Mouse (Mus musculus): ENCODE measurements around the gene Pde10a.

Gene Pde10a

GRCm38 (mm10) chr17:8892193-8892985 lies 367.2 kb downstream of the Pde10a start:
- DNase-seq (ENCODE audit: low spot score), result no peak

- DNase-seq (ENCODE audit: low spot score), result no peak
Measured at GRCm38 (mm10) chr17:8895991-8896390, 370.8 kb downstream of the Pde10a start.

GRCm38 (mm10) chr17:8897749-8898148 lies 372.6 kb downstream of the Pde10a start:
- DNase-seq (ENCODE audit: low spot score), result no peak

GRCm38 (mm10) chr17:8898221-8898620 lies 373.0 kb downstream of the Pde10a start:
- DNase-seq (ENCODE audit: low spot score), result no peak

GRCm38 (mm10) chr17:8899212-8899611 lies 374.0 kb downstream of the Pde10a start:
- DNase-seq (ENCODE audit: low spot score), result no peak

GRCm38 (mm10) chr17:8903555-8904283 lies 378.5 kb downstream of the Pde10a start:
- DNase-seq (ENCODE audit: low spot score), result no peak

GRCm38 (mm10) chr17:8910571-8910970 lies 385.4 kb downstream of the Pde10a start:
- no peak for DNase-seq (ENCODE audit: low spot score)

- no peak for DNase-seq (ENCODE audit: low spot score)
Measured at GRCm38 (mm10) chr17:8912933-8913332, 387.8 kb downstream of the Pde10a start.

GRCm38 (mm10) chr17:8915693-8916092 lies 390.5 kb downstream of the Pde10a start:
- no peak for DNase-seq (ENCODE audit: low spot score)

GRCm38 (mm10) chr17:8923074-8923473 lies 397.9 kb downstream of the Pde10a start:
- DNase-seq (ENCODE audit: low spot score), result no peak

GRCm38 (mm10) chr17:8923727-8924126 lies 398.6 kb downstream of the Pde10a start:
- DNase-seq (ENCODE audit: low spot score), result no peak

GRCm38 (mm10) chr17:8925819-8926383 lies 400.7 kb downstream of the Pde10a start:
- DNase-seq (ENCODE audit: low spot score), result no peak

- no peak for DNase-seq (ENCODE audit: low spot score)
Measured at GRCm38 (mm10) chr17:8928560-8928959, 403.4 kb downstream of the Pde10a start.

- no peak for DNase-seq (ENCODE audit: low spot score)
Measured at GRCm38 (mm10) chr17:8929636-8930035, 404.5 kb downstream of the Pde10a start.

GRCm38 (mm10) chr17:8935604-8936003 lies 410.4 kb downstream of the Pde10a start:
- no peak for DNase-seq (ENCODE audit: low spot score)

GRCm38 (mm10) chr17:8936603-8937002 lies 411.4 kb downstream of the Pde10a start:
- DNase-seq (ENCODE audit: low spot score), result peak; percentile 23

- no peak for DNase-seq (ENCODE audit: low spot score)
Measured at GRCm38 (mm10) chr17:8951588-8951987, 426.4 kb downstream of the Pde10a start.

GRCm38 (mm10) chr17:8952951-8953350 lies 427.8 kb downstream of the Pde10a start:
- DNase-seq (ENCODE audit: low spot score), result no peak

GRCm38 (mm10) chr17:8958125-8958524 lies 433.0 kb downstream of the Pde10a start:
- DNase-seq (ENCODE audit: low spot score), result no peak

GRCm38 (mm10) chr17:8960386-8960785 lies 435.2 kb downstream of the Pde10a start:
- no peak for DNase-seq (ENCODE audit: low spot score)

GRCm38 (mm10) chr17:8961097-8961496 lies 435.9 kb downstream of the Pde10a start:
- DNase-seq (ENCODE audit: low spot score), result no peak

GRCm38 (mm10) chr17:8961644-8962043 lies 436.5 kb downstream of the Pde10a start:
- DNase-seq (ENCODE audit: low spot score), result no peak

GRCm38 (mm10) chr17:8965177-8965576 lies 440.0 kb downstream of the Pde10a start:
- no peak for DNase-seq (ENCODE audit: low spot score)
